Mouse (Mus musculus) megakaryocyte progenitor cell, adult 5-6 weeks (primary cell): ENCODE data around the gene Dgat2l6. TPM values are rescaled to one million over a fixed set of nuclear protein-coding genes. Genes with fewer than 3 reads are reported as not detected.
A peak's percentile ranks its signal among the peaks of the same experiment; 100 is the strongest.

Experiments used
- ATAC-seq: replicated peaks from 2 replicates; pipeline ENCODE4 v1.8.0; 2016; ENCODE audit warnings: mild to moderate bottlenecking, moderate TSS enrichment, inconsistent platforms; ENCODE audit not compliant: poor library complexity
- total RNA-seq, 2 experiments: library from RNA; stranded (forward) in 1 of 2; stranded (reverse) in 1 of 2; fragments of 157-497, 149-512 nt in 1 of 2; fragments of 200-1000 nt in 1 of 2; gene quantifications; 2 replicates each; pipeline versions ENCODE4 v1.2.3 to v1.2.4; 2015 to 2017

The Dgat2l6 gene
- total RNA-seq (2015) = not detected in 2 replicates
- total RNA-seq (2017) = not detected in 2 replicates

DNA sequence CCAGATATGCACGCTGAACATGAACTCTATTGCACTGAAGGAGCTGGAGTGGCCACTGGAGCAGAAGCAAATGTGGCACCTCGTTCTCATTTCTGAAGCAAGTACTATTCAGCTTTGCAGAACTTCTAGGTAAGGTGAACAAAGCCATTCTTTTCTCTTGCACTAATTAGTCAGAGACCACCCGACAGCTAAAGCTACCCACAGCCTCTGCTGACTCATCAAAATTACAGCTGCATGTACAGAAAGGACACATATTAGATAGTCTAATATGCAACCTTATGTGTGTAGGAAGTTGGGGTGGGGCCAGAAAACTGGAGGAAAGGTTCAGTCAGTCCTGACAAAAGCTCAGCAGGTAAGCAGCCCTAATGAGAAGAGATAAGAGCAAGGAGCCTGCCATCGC is at the start of gene Dgat2l6:
Dgat2l6 (plus strand) TSS at position 368 of the 400 bp plus-strand sequence.
- no peak for ATAC-seq

DNA sequence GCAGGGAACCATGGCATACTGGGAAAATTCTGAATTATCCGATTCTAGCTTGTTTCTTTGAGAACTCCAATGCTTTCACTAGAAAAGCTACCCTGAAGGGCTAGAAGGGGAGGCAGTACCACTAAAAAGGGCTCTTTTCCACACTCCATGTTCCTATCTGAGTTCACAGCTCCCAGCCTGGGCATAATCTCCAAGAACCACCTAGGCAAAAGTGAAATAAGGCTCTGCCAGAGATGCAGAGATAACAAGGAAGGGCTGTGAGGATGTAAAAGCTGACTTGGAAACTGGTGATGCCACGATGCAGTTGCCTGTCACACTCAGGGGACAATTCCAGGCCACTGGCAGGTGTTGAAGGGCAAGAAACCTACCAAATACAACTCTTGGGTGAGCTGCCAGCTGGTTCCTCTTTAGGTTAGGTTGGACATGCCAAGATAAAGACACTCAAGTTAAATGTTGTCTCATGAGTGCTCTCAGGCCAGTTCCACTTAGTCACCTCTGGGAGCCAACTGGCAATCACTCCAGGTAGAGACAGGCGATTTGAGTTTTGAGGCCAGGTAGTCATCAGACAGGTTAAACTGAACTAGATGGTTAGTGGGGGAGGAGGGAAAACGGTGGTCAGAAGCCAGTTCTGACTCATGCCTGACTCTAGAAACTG is 48.9 kb upstream of the Dgat2l6 start:
- ATAC-seq = peak; percentile 53

DNA sequence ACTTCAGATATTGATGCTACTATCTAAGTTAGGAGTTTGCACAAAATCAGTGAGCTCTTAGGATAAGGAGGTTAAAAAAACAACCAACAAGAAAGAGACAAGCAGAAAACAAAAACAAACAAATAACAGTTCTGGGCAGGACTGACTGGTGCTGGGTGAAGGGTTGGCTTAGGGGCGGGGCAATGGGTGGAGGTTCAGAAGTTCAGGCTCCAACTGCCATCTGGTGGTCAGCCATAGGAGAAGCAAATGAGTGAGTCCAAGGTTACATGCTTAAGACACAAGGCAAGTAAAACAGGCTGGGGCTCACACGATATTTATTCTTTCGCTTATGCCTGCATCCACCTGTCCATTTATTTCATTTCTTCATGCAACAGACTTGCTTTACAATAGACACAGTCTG is 44.3 kb upstream of the Dgat2l6 start:
- peak; percentile 99 for ATAC-seq

DNA sequence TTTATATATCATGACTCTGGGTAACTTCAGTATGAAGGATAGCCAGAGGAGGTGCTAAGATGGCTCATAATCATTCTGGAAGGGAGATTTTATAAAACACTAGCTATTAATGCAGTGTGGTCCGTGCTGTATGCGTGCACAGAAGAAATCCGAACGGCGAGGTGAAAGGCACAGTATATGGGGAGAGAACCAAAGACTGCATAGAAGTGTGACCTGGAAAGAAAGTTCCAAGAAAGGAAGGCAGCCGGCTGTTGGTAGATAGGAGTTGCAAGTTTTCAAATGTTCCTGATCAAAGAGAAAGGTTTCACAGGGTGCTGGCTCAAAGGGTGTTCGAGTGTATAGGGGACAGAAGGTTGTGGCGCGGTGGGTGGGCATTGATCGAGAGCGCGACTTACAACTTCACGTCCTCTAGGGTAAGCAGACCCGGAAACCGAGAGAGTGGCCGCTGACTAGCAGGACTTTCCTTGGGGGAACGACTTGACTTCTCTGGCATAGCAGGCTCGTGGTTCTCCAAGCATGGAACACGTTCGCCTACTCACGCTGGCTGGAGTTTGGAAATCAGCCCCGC is 31.1 kb upstream of the Dgat2l6 start:
- ATAC-seq = peak; percentile 55

DNA sequence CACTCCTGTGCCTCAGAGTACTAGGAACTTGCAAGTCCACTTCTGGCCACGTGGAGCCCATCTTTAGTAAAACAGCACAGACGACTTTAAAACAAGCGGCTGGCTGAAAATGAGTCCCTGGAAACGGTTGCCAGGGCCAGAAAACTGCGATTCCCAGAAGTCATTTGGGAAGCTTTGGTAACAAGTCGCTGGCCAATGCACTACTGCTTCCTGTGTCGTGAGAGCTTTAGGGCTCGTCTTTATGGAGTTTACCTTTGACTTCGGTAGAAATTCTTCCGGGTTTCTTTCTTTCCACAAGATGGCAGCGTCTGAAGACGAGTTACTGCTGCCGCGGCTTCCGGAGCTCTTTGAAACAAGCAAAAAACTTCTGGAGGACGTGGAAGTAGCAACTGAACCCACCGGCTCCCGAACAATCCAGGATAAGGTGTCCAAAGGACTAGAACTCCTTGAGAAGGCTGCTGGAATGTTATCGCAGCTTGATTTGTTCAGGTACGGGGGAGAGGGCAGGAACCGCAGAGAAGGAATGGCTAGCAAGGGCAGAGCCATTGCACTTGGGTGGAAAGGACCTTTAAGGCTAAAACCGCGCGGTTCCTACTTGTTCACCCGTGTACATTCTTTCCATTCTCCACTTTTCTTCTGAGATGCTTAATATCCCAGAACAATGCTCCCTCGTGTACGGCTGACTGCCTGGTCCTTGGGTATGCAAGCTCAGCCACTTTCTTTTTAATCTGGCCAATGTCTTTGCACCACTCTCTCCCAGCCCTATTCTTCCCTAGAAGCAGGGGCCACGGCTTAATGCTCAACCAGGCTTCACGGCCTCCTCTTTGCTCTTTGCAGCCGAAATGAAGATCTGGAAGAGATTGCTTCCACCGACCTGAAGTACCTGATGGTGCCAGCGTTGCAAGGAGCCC is 30.3 kb upstream of the Dgat2l6 start, which contains the start of gene Igbp1:
Igbp1 (plus strand) TSS at position 224 of the 911 bp plus-strand sequence.
- ATAC-seq = peak; percentile 95

DNA sequence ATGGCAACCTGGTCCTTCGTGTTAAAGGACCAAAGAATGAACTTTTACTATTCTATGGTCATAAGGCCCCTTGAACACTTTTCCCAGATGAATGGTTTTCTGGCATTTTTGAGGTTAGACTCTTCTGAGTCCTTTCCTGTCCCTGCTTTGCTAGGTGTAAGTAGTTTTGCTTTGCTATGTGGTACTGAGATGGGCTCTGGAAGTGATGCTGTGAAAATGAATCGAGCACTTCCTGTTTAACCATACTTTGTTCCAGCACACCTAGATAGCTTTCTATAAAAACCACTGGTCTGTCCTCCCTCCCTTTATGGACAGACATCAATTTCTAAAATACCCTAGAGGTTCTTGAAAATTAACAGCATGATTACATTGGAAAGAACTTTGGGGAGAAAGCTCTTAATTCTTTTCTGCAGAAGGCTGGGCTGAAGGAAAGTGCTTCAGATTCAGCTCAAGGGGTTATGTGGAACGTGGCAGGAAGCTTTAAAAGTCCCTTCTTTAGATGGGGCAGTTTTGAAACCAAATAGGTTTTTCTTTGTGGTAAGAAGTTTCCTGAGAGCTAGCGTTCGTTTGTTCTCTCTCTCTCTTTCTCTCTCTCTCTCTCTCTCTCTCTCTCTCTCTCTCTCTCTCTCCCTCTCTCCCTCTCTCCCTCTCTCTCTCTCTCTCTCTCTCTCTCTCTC is 20.3 kb upstream of the Dgat2l6 start:
- ATAC-seq = no peak

DNA sequence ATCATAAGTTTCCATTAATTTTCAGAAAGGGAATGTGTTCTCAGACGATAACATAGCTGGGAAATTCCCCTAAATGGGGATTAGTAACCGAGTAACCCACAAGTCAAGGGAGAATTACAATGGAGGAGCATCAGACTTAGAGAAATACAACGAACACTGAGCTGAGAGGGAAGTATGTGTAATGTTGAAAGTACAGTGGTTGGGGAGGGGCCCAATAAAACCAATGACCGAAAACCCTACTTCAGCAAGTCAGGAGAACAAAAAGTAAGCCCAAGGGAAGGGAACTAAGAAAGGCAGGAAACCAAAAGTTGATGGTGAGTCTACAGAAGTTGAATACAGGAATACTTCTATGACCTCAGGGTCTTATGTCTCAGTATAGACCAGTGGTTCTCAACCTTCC is 16.5 kb upstream of the Dgat2l6 start:
- peak; percentile 26; the same call in 1 of the 2 replicates for ATAC-seq

DNA sequence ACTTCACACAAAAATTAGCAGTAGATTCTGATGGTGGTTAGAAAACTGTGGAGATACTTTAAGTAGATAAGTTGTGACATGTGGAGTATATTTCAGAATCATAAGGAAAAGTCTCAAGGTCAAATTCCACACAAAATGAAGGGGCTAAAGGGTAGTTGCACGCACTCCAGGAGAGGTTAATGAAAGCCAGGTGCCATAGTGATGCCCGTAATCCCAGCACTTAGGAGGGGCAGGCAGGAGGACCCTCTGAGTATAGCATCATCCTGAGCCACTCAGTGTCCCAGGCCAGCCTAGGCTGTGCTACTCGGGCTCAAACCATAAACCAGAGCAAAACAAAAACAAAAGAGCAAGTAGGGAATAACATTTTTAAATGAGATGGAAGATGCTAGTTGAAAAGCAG is 14.7 kb upstream of the Dgat2l6 start:
- no peak for ATAC-seq

DNA sequence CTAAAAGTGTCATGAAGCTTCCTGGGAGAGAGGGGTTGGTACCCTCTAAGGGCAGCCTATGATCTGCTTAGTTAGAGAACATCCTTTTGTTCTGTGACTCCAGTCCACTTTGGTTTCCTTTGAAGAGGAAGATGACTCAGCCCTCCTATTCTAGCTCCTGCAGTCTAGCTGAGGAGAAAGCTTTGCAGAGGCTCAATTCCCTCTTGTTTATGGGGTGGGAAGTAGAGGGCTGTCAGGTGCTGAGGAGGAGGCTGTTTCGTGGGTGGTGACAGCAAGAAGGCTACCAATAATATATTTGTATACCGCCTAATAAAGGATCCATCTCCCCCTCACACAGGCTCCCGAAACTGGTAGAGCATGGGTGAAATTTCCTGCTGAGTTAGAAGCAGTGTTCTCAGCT is 8.0 kb upstream of the Dgat2l6 start:
- no peak for ATAC-seq

DNA sequence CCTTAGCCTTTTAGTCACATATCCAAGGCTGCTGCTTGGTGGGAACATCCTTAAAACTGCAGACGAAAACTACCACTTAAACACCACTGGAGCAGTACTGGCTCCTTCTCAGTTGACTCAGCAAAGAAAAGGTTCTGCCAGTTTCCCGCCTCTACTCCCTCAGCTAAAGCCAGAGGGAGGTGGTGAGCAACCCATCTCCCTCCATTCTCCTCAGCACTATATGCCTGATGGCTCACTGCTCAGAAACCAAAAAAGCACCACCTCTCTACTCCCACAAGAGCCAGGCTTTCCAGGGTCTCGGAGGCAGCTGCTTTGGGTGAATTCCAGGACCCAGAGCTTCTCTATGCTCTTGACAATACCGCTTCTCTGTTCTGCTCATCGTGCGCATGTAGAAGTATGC is 7.0 kb upstream of the Dgat2l6 start:
- no peak for ATAC-seq

DNA sequence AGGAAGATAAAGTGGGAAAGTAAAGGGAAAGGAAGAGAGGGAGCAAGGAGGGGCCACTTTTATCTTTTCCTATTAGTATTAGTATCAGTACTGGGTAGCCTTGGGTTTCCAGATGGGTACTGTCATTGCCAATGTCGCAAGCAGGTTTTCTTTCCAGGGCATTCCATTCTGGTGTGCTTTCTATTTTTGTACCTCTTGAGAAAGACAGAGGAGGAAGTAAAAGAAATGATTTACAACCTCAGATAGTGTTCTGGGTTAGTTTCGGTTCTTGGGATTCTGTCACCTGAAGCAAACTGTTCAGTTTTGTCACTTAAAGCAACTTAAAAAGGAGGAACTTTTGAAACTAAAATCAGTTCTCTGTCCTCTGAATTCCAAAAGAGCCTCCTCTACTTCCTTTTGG is 6.1 kb upstream of the Dgat2l6 start:
- ATAC-seq = peak; percentile 44

DNA sequence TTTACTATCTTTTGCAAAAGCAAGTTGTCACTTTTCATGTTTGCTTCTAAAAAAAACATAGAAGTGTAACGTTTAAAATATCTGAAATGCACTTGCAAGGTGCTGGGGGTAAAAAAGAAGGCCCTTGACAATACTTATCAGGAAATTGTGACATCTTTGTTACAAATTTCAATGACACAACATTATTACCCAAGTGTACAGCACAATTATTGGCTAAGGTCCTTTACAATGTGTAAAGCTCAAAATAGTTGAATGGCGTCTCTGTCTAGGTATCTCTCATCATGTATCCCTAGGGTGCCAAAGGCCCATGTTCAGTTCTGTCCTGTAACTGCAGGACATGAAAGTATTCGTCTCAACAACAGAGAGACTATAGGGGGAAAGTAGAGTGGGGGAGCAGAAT is 31.4 kb downstream of the Dgat2l6 start:
- peak; percentile 64 for ATAC-seq

DNA sequence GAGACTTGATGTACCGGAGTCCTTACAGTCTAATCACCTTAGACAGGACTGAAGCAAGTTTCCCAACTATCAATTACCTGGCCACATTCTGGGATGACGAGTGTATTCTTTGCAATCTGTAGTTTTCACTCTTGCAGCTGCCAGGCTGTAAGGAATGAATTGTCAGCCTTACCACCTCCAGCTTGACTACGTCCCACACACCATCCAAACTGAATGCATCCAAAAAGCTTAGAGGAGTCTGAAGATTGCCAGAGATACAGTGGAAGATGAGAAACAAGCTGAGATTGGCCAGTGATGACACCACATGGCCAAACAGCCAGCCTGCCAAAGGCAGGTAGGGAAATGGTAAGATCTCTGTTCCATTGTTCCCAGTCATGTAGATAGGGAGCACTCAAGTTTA is 41.1 kb downstream of the Dgat2l6 start:
- no peak for ATAC-seq

DNA sequence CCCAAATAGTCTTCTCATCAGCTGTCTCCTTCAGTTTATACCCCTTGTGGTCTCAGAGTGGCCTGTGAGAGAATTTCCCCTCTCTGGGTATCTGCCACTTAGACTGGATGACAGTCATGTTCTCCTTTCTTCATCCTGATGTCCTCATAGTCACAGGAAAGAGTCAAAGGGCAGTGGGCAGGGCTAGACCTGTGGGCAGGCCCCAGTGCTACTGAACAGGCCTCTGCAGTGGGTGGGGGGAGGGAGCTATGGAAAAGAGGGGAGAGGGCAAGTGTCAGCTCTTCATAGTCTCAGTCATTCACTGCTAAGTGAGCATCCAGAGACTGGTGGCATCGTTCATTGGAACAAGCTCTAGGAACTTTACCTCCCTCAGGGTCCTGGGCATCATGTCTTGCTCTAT is 47.3 kb downstream of the Dgat2l6 start, which contains the start of gene Awat1:
Awat1 (plus strand) TSS at position 301 of the 400 bp plus-strand sequence.
- ATAC-seq = no peak

DNA sequence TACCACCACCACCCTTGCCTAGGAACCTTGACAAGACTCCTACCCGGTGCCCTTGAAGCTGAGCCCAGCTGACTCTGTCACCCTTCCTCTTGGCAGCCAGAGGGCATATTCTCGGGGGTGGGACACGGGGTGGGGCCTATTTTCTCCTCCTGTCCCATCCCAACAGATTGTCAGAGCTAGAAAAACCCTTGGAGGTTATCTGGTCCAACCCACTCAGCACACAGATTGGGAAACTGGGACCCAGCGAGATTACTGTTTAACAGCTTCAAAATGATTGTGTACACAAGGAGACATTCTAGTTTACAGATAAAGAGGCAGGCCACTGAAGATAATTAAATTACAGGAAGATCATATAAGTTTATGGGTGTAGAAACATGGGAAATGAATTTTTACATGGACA is 70.2 kb downstream of the Dgat2l6 start, which contains the start of gene P2ry4:
P2ry4 (minus strand) TSS at position 79 of the 400 bp plus-strand sequence.
- ATAC-seq = no peak

Other genes starting within 250 kb of the Dgat2l6 start
- gene Otud6a, start 95.8 kb upstream of the Dgat2l6 start, total RNA-seq (2015) = not detected in 2 replicates
- not detected in 2 replicates for gene Otud6a, start 95.8 kb upstream of the Dgat2l6 start, total RNA-seq (2017)
- gene Awat2, start 82.1 kb upstream of the Dgat2l6 start, total RNA-seq (2015) = 1.2 and 1.9 TPM in 2 replicates
- 0.71 and 0.84 TPM in 2 replicates for gene Awat2, start 82.1 kb upstream of the Dgat2l6 start, total RNA-seq (2017)
- 85.4 and 95.5 TPM in 2 replicates for gene Igbp1, start 30.5 kb upstream of the Dgat2l6 start, total RNA-seq (2015)
- 113 and 116 TPM in 2 replicates for gene Igbp1, start 30.5 kb upstream of the Dgat2l6 start, total RNA-seq (2017)
- not detected in 2 replicates for gene Awat1, start 47.4 kb downstream of the Dgat2l6 start, total RNA-seq (2015)
- gene Awat1, start 47.4 kb downstream of the Dgat2l6 start, total RNA-seq (2017) = not detected in 2 replicates
- not detected in 2 replicates for gene P2ry4, start 70.0 kb downstream of the Dgat2l6 start, total RNA-seq (2015)
- not detected in 2 replicates for gene P2ry4, start 70.0 kb downstream of the Dgat2l6 start, total RNA-seq (2017)
- gene Arr3, start 80.7 kb downstream of the Dgat2l6 start, total RNA-seq (2015) = not detected in 2 replicates
- not detected in 2 replicates for gene Arr3, start 80.7 kb downstream of the Dgat2l6 start, total RNA-seq (2017)
- gene Kif4, start 100.9 kb downstream of the Dgat2l6 start, total RNA-seq (2015) = 29.9 and 34.5 TPM in 2 replicates
- 39.4 and 39.9 TPM in 2 replicates for gene Kif4, start 100.9 kb downstream of the Dgat2l6 start, total RNA-seq (2017)
- 59.2 and 69.1 TPM in 2 replicates for gene Pdzd11, start 101.7 kb downstream of the Dgat2l6 start, total RNA-seq (2015)
- gene Pdzd11, start 101.7 kb downstream of the Dgat2l6 start, total RNA-seq (2017) = 27.6 and 34.6 TPM in 2 replicates
- gene Gdpd2, start 205.0 kb downstream of the Dgat2l6 start, total RNA-seq (2015) = 0.05 TPM in 1 of 2 replicates, not detected in the other
- gene Gdpd2, start 205.0 kb downstream of the Dgat2l6 start, total RNA-seq (2017) = 0.04 TPM in 1 of 2 replicates, not detected in the other
- gene Dlg3, start 242.9 kb downstream of the Dgat2l6 start, total RNA-seq (2015) = 3.7 and 4.6 TPM in 2 replicates
- gene Dlg3, start 242.9 kb downstream of the Dgat2l6 start, total RNA-seq (2017) = 3.0 and 5.0 TPM in 2 replicates